Mouse (Mus musculus) forebrain, embryonic 14.5 days (tissue): ENCODE measurements around the gene Adamts18. TPM values are rescaled to one million over a fixed set of nuclear protein-coding genes. Genes with fewer than 3 reads are reported as not detected.
A peak's percentile ranks its signal among the peaks of the same experiment; 100 is the strongest.

Experiments used
- ATAC-seq: fragments of 200-750 bp; cut with Nextera tagmentation; 2 replicates; pipeline ENCODE4 v1.8.0; 2017; ENCODE audit warnings: mild to moderate bottlenecking, moderate library complexity
- DNase-seq: peaks from one replicate; pipeline ENCODE4 v3.0.0-alpha.2; 2015; ENCODE audit warnings: low spot score
- H3K27ac ChIP-seq: fragments of 300-500 bp; sonication (generic); 2 replicates; pipeline ENCODE4 v1.5.1; 2014; ENCODE audit warnings: low read depth, mild to moderate bottlenecking, control low read depth, low read length, moderate library complexity
- H3K27me3 ChIP-seq: fragments of 300-500 bp; sonication (generic); replicated peaks from 2 replicates; pipeline ENCODE4 v1.6.1; 2014; ENCODE audit warnings: low read length, control low read depth, mixed read lengths; ENCODE audit not compliant: control insufficient read depth, insufficient read depth
- H3K36me3 ChIP-seq: fragments of 300-500 bp; sonication (generic); 2 replicates; pipeline ENCODE4 v1.6.1; 2014; ENCODE audit warnings: low read length, control low read depth; ENCODE audit not compliant: control insufficient read depth, insufficient read depth
- H3K4me1 ChIP-seq: fragments of 300-500 bp; sonication (generic); 2 replicates; pipeline ENCODE4 v1.6.1; 2014; ENCODE audit warnings: antibody characterized with exemption, low read length, control low read depth; ENCODE audit not compliant: control insufficient read depth, insufficient read depth
- H3K4me2 ChIP-seq: fragments of 300-500 bp; sonication (generic); 2 replicates; pipeline ENCODE4 v1.6.1; 2014; ENCODE audit warnings: mild to moderate bottlenecking, control low read depth, low read length
- H3K4me3 ChIP-seq: fragments of 300-500 bp; sonication (generic); 2 replicates; pipeline ENCODE4 v1.5.1; 2014; ENCODE audit warnings: low read depth, low read length, control low read depth
- H3K9ac ChIP-seq: fragments of 300-500 bp; sonication (generic); 2 replicates; pipeline ENCODE4 v1.6.1; 2014; ENCODE audit warnings: mild to moderate bottlenecking, low read length, control low read depth, moderate library complexity
- H3K9me3 ChIP-seq: fragments of 300-500 bp; sonication (generic); replicated peaks from 2 replicates; pipeline ENCODE4 v1.6.1; 2016; ENCODE audit warnings: low read length, control low read depth, mixed read lengths; ENCODE audit not compliant: control insufficient read depth
- WGBS: fragments of 180-500 bp; shearing (Covaris S2); extraction: QIAGEN DNeasy Blood & Tissue Kit; methylation state at CpG from one replicate; pipeline ENCODE4 v1.1.7; 2014; 5-methylcytosine and 5-hydroxymethylcytosine counted together
- polyA plus RNA-seq: library from polyadenylated mRNA; unstranded; fragments of >200 nt; fragmentation: Nextera tagmentation; extraction: Ambion mirVana; gene quantifications from 2 replicates; pipeline ENCODE4 v1.2.1, GENCODE M21; 2014

The Adamts18 gene
- 8.8 and 13.3 TPM in 2 replicates for polyA plus RNA-seq

DNA sequence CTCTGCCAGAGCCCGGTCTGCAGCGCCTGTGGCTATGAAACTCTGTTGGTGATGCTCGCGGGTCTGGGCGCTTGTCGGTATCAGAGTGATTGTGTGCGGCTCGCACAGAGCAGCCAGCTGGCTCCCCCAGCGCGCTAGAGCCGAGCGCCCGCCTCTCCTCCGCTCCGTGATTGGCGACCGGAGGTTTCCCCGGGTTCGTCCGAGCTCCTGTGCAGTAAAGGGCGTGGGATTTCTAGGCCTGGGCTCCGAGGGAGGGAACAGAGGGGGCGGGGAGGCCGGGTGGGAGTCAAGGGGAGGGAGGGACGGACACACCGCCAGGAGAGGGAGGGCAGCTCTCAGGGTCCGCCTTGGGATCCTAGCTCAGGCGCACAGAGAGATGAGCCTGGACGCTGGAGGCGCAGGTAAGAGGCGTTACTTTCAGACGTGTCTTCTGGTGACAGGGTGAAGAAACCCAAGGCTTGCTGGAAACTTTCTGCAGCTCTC lies at the start of gene Adamts18:
TSS of gene Adamts18 (minus strand) at position 86 of the 483 bp plus-strand sequence.
- WGBS: under 1% methylated on average over 32 of the region's 32 CpGs
- DNase-seq (peak; percentile 79), ATAC-seq (peak; percentile 90)
- Histone ChIP-seq H3K27ac (peak within 1 kb of the TSS; percentile 83), H3K27me3 (no peaks in the 10 kb centered on the region), H3K9me3 (0 out of 2 replicates have a peak, but pooled peaks cover 3% of the 10 kb centered on the region), H3K4me3 (peak within 1 kb of the TSS; percentile 61), H3K36me3 (no peaks in the 10 kb centered on the region), H3K9ac (peak within 1 kb of the TSS; percentile 85), H3K4me1 (peaks cover 23% of the 10 kb centered on the region), H3K4me2 (peak within 1 kb of the TSS; percentile 98)

DNA sequence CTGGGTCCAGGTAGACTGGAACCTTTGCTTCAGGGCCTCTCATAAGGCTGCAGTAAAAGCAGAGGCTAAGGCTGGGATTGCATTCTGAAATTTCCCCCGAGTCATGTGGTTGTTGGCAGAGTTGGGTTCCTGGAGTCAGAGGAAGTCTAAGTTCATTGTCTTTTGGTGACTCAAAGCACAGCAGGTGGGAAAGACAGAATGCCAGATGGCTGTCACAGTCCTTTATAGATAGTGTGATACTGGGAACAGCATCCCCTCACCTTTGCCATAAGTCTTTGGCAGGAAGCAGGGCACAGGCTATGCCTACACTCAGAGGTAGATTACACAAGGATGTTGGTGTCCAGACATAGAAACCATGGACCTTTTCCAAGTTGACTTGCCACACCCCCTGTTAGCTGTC lies 47.9 kb upstream of the Adamts18 start:
- DNase-seq (no peak), ATAC-seq (no peak)
- WGBS: 83% methylated on average over 1 of the region's 1 CpGs
- Histone ChIP-seq H3K4me1 (no peaks in the 10 kb centered on the region), H3K27me3 (no peaks in the 10 kb centered on the region), H3K4me3 (no peak overlapping the region), H3K9ac (no peak overlapping the region), H3K4me2 (no peak overlapping the region), H3K36me3 (no peaks in the 10 kb centered on the region), H3K9me3 (no peaks in the 10 kb centered on the region), H3K27ac (no peak overlapping the region)

- no peaks in the 10 kb centered on the region for H3K36me3 ChIP-seq
- H3K4me3 ChIP-seq: no peak overlapping the region
- DNase-seq: no peak
- no peaks in the 10 kb centered on the region for H3K4me1 ChIP-seq
- no peak overlapping the region for H3K9ac ChIP-seq
- H3K4me2 ChIP-seq: no peak overlapping the region
- WGBS: 48% methylated on average over 3 of the region's 3 CpGs
- no peaks in the 10 kb centered on the region for H3K9me3 ChIP-seq
- no peaks in the 10 kb centered on the region for H3K27me3 ChIP-seq
- H3K27ac ChIP-seq: no peak overlapping the region
- no peak for ATAC-seq
These were observed 42.8 kb upstream of the Adamts18 start for GRCm38 (mm10) chr8:113891376-113891775.

DNA sequence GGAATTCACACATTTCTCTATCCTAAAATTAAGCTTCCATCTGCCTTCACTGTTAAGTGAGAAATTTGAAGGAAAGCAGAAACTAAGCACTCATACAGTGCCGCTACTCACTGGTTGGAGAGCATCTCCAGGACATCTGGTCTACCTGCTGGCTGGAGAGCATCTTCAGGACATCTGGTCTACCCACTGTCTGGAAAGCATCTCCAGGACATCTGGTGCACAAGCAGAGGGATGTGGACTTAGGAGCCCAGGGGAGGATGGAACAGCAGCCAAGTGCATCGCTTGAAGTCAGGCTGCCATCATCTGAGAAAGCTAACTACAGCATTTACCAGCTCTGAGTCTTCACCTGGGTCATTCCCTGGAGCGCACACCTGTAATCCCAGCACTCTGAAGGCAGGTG lies 38.0 kb upstream of the Adamts18 start:
- H3K4me2 ChIP-seq: no peak overlapping the region
- H3K36me3 ChIP-seq: no peaks in the 10 kb centered on the region
- H3K9me3 ChIP-seq: no peaks in the 10 kb centered on the region
- H3K27me3 ChIP-seq: no peaks in the 10 kb centered on the region
- no peak overlapping the region for H3K9ac ChIP-seq
- H3K4me3 ChIP-seq: no peak overlapping the region
- no peaks in the 10 kb centered on the region for H3K4me1 ChIP-seq
- no peak overlapping the region for H3K27ac ChIP-seq
- no peak for ATAC-seq
- WGBS: 89% methylated on average over 3 of the region's 3 CpGs
- DNase-seq: no peak

DNA sequence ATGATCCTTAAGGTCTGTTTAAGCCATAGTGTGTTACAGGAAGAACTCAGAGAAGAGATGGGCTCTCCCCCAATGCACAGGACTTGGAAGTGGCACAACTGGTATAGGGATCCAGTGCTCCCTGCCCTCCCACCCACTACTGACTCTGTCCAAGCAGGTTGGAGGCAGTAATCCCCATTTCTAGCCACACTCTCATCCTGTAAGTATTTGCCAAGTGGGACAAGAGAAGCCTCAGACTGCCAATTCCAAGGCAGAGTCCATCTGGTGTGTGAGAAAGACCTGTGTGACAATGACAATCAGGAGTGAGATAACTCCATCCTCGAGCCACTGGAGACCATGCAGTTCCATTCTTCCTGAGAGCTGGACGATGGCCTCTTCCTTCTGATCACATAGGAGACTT lies 36.6 kb upstream of the Adamts18 start:
- Histone ChIP-seq H3K27ac (no peak overlapping the region), H3K27me3 (no peaks in the 10 kb centered on the region), H3K4me3 (no peak overlapping the region), H3K4me2 (no peak overlapping the region), H3K9ac (no peak overlapping the region), H3K4me1 (no peaks in the 10 kb centered on the region), H3K36me3 (no peaks in the 10 kb centered on the region), H3K9me3 (no peaks in the 10 kb centered on the region)
- WGBS: 68% methylated on average over 2 of the region's 2 CpGs
- ATAC-seq (no peak), DNase-seq (no peak)

DNA sequence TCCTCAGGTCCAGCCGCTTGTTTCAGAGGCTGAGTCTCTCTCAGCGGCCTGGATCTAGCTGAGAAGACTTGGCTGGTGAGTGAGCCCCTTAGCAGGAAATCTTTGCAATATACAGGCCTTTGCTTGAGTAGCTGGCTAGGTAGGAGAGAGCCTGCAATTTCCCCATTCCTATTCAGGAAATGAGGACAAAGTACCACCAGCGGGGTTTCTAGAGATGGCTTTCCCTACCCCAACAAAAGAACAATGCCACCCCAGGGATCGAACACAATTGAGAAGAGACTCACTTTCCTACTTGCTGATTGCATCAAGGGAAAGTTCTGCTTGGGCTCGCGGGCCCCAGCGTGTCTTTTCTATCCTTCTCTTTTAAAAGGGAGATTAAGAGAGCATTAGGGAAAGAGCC lies 35.5 kb upstream of the Adamts18 start:
- WGBS: 2% methylated on average over 7 of the region's 7 CpGs
- Histone ChIP-seq H3K4me2 (no peak overlapping the region), H3K4me3 (no peak overlapping the region), H3K9me3 (no peaks in the 10 kb centered on the region), H3K4me1 (no peaks in the 10 kb centered on the region), H3K36me3 (no peaks in the 10 kb centered on the region), H3K27me3 (no peaks in the 10 kb centered on the region), H3K27ac (no peak overlapping the region), H3K9ac (no peak overlapping the region)
- DNase-seq: peak; percentile 35
- ATAC-seq: no peak

DNA sequence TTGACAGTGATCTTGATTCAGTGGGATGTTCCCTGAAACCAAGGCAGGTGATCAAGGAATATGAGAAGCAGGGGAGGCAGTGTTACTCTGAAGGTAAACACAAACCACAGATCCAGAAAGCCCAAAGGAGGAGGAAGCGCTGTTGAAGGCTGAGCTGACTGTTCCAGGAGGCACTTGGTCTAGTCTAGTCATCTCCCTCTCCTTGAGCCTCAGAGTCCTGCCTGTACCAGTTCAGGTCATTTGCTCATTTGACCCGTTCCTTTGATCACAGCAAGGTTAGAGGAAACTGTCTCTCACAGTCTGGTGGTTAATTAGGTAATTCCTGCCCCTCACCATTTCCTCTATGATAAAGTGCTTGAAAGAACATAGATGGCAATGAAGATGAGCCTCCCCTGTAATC lies 34.0 kb upstream of the Adamts18 start:
- DNase-seq (no peak), ATAC-seq (no peak)
- H3K9ac ChIP-seq: no peak overlapping the region
- H3K4me1 ChIP-seq: no peaks in the 10 kb centered on the region
- 85% methylated on average over 2 of the region's 2 CpGs for WGBS
- no peaks in the 10 kb centered on the region for H3K27me3 ChIP-seq
- H3K27ac ChIP-seq: no peak overlapping the region
- no peak overlapping the region for H3K4me3 ChIP-seq
- H3K36me3 ChIP-seq: no peaks in the 10 kb centered on the region
- H3K9me3 ChIP-seq: no peaks in the 10 kb centered on the region
- H3K4me2 ChIP-seq: no peak overlapping the region

- 86% methylated on average over 3 of the region's 3 CpGs for WGBS
- no peaks in the 10 kb centered on the region for H3K4me1 ChIP-seq
- ATAC-seq (no peak), DNase-seq (no peak)
- H3K27me3 ChIP-seq: no peaks in the 10 kb centered on the region
- no peak overlapping the region for H3K4me2 ChIP-seq
- no peak overlapping the region for H3K9ac ChIP-seq
- no peak overlapping the region for H3K27ac ChIP-seq
- H3K4me3 ChIP-seq: no peak overlapping the region
- no peaks in the 10 kb centered on the region for H3K9me3 ChIP-seq
- no peaks in the 10 kb centered on the region for H3K36me3 ChIP-seq
These were observed 30.0 kb upstream of the Adamts18 start for GRCm38 (mm10) chr8:113878411-113879006.

DNA sequence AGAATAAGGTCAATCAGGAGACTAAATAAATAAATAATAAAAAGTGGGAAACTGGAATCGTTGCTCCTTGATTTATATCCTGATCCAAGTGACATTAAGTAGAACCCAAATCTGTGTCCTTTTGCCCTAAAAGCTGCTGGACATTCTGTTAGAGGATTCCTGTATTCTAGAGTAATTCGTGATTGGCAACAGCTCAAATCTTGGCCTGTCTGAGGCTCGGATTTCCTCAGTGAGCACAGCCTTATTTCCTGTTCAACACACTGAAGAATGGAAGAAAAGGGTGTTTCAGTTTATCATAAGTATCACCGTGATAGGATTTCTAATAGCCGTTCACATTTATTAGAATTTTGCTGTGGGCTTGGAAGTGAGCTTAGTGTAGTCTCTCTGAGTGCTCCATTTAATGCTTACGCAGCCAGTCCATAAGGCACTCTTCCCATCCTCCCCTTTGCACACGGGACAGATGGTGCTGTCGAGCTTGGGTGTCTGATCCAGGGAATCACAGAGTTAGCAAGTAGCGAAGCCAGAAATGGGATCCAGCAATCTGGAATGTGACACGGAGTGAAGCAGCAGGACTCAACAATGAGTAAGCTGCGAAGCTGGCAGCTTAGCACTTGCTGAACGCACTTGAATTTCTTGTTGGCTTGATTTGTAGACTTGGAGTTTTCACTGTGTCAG lies 25.0 kb upstream of the Adamts18 start:
- no peak overlapping the region for H3K27ac ChIP-seq
- peak; percentile 95 for DNase-seq

More for the DNA sequence above, 25.0 kb upstream of the Adamts18 start:
- Histone ChIP-seq H3K4me2 (no peak overlapping the region), H3K4me3 (no peak overlapping the region), H3K27me3 (no peaks in the 10 kb centered on the region), H3K9ac (no peak overlapping the region), H3K4me1 (no peaks in the 10 kb centered on the region), H3K9me3 (no peaks in the 10 kb centered on the region), H3K36me3 (no peaks in the 10 kb centered on the region)
- peak; percentile 94 for ATAC-seq
- WGBS: 73% methylated on average over 12 of the region's 12 CpGs
